Mouse (Mus musculus) kidney, adult 11 months (tissue): ENCODE measurements around the gene Rfx7.
"Not testable (repeated sequence)": the region's sequence is repeated elsewhere in the genome, so short reads cannot be mapped to it uniquely, and the experiment has no call there.

Experiments
- DNase-seq: peaks from one replicate; pipeline ENCODE4 v3.0.0; 2022

Rfx7 gene

DNA sequence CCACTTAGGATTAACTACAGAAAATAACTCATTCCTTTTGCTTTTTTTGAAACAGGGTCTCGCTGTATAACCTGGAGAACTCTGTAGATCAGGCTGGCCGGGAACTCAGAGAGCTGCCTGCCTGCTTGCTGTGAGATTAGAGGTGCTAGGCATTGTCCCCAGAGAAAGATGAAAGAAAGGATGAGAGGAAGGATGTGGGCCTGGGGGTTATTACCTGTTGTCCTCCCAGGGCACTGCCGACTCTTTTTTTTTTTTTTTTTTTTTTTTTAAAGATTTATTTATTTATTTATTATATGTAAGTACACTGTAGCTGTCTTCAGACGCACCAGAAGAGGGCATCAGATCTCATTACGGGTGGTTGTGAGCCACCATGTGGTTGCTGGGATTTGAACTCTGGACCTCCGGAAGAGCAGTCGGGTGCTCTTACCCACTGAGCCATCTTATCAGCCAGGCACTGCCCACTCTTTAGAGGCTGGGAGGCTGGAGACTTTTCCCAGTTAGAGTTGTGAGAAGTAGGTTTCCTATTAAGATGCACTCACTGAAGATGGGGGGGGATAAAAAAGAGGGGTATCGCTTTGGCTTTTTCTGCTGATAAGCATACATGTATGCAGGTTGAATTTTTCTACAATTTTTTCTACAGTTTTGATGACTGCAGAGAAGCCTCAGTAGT, 134.4 kb downstream of the Rfx7 start:
- DNase-seq: not testable (repeated sequence)

DNA sequence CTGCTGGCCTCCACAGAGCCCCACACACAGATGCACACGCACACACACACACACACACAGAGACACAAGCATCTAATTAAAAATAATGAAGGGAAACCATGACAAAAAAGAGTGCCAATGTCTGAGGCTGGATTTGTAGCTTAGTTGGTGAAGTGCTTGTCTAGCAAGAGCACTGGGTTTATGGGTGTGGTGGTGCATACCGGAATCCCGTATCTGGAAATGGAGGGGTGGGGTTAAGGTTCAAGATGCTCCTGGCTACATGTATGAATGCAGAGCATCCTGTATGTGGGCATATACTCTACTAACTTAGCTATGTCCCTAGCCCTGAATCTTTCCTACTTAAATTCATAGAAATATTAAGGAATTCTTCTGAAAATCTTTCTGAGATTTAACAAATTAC, 135.1 kb downstream of the Rfx7 start:
- DNase-seq: no peak

DNA sequence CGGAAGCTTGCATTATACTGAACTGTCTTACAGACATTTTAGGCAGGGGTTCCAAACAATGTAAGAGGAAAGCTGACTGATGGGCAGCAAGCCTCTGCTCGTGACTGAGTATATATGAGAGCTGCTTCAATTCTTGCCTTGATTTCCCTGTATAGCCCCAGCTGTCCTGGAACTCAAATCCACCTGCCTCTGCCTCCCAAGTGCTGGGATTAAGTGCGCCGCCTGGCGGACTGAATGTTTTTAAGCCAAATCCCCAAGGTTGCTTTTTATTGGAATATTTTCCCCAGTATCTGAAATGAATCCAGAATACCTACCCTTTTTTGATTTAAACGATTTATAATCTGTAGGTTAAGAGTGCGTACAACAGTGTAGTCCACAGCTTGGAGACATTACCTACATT, 137.3 kb downstream of the Rfx7 start:
- DNase-seq: no peak

DNA sequence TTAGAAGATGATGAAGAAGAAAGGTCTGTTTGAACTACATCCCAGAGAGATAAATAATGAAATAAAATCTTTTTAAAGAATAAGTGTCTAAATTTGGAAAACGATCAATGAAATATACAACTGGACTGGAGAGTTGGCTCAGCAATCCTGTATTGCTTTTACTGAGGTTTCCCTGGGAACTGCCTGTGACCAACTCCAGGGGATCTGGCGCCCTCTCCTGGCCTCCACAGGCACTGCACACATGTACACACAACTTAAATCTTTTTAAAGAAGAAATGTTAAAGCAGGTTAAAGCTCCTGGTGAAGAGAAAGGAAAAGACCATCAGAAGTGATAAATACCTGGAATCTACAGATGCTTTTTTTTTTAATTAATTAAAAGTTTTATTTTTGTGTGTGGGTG, 140.3 kb downstream of the Rfx7 start:
- DNase-seq: peak; percentile 67
